Comparison of ENCODE assay signal across 9 mouse cellular contexts in the genomic region with DNA sequence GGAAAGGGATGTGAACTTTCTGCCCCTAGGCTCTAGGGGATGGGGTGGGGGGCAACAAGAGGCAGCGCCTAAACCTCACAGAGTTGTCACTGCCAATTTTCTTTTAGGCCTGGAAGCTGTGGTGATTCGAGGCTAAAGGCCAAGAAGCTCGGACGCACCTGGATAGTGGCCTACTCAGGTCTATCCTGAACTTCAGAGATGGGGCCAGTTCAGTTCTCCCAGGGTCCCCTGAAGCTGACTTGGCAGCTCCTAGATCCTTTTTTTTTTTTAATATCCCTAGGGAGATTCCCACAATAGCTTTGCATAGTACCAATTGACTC. TPM values are rescaled to one million over a fixed set of nuclear protein-coding genes. Genes with fewer than 3 reads are reported as not detected.
DNase-seq lines count a peak whose midpoint lies in the region; ATAC-seq and TF ChIP-seq lines count a peak whose summit lies in the region.
"Had no signal": no experiment of that assay in that cellular context is flagged by ENCODE, and none has a peak within 500 bp of the region (broad histone marks: within the 10 kb centered on the region; RNA-seq: fewer than 3 reads in every experiment).

No protein-coding gene starts in this region.

- no peak for TF ChIP-seq POLR2A in ES-Bruce4 (IDR thresholded peaks at IDR 0.05; ENCODE audit: insufficient read depth, low read length)

- H3K4me2 ChIP-seq in heart, embryonic 15.5 days, result peak overlapping the region; percentile 96
- peak overlapping the region; percentile 92 for H3K4me2 ChIP-seq in forebrain, postnatal 0 days (ENCODE audit: low read depth)
- H3K4me2 ChIP-seq in liver, embryonic 16.5 days (ENCODE audit: low read depth, low read length), result peak overlapping the region; percentile 72; the same call in 1 of the 2 replicates

- WGBS in heart, embryonic 15.5 days, result 37% methylated on average over 4 of the region's 4 CpGs
- 35% methylated on average over 4 of the region's 4 CpGs for WGBS in forebrain, postnatal 0 days
- 38% methylated on average over 4 of the region's 4 CpGs for WGBS in liver, embryonic 16.5 days (ENCODE audit: insufficient replicate concordance)

- H3K4me1 ChIP-seq in heart, embryonic 15.5 days (replicated peaks), result peaks cover 53% of the 10 kb centered on the region
- H3K4me1 ChIP-seq in ES-Bruce4 (ENCODE audit: control insufficient read depth, insufficient read depth, low read length), result peaks cover 3% of the 10 kb centered on the region
- H3K4me1 ChIP-seq in forebrain, postnatal 0 days (ENCODE audit: insufficient read depth), result peaks cover 7% of the 10 kb centered on the region; the same call in 1 of the 2 replicates
- no peaks in the 10 kb centered on the region; the same call in 1 of the 2 replicates for H3K4me1 ChIP-seq in liver, embryonic 16.5 days (ENCODE audit: control insufficient read depth, low read depth, low read length)

- no peaks in the 10 kb centered on the region for H3K9me3 ChIP-seq in heart, embryonic 15.5 days (replicated peaks)
- H3K9me3 ChIP-seq in ES-Bruce4 (replicated peaks; ENCODE audit: control insufficient read depth, insufficient read depth, low read length, poor library complexity, severe bottlenecking), result no peaks in the 10 kb centered on the region
- no peaks in the 10 kb centered on the region for H3K9me3 ChIP-seq in forebrain, postnatal 0 days (ENCODE audit: low read length)
- H3K9me3 ChIP-seq in liver, embryonic 16.5 days (replicated peaks; ENCODE audit: control insufficient read depth, low read length), result no peaks in the 10 kb centered on the region

- TF ChIP-seq EP300 in ES-Bruce4 (IDR thresholded peaks at IDR 0.05; ENCODE audit: insufficient read depth, low read depth, low read length), result no peak

- H3K27ac ChIP-seq in heart, embryonic 15.5 days, result peak overlapping the region; percentile 90
- peak overlapping the region; percentile 51 for H3K27ac ChIP-seq in ES-Bruce4 (ENCODE audit: insufficient read depth, low read length)
- H3K27ac ChIP-seq in forebrain, postnatal 0 days (ENCODE audit: low read depth, low read length), result 0 out of 2 replicates have a peak overlapping the region, but pooled peaks have one; percentile 29
- H3K27ac ChIP-seq in liver, embryonic 16.5 days (ENCODE audit: low read length), result no peak overlapping the region

- H3K27me3 ChIP-seq in heart, embryonic 15.5 days, result peaks cover 79% of the 10 kb centered on the region
- peaks cover 18% of the 10 kb centered on the region for H3K27me3 ChIP-seq in ES-Bruce4 (ENCODE audit: control insufficient read depth, insufficient read depth, low read length, poor library complexity, severe bottlenecking)
- H3K27me3 ChIP-seq in forebrain, postnatal 0 days (ENCODE audit: insufficient read depth, low read length), result peaks cover 54% of the 10 kb centered on the region
- H3K27me3 ChIP-seq in liver, embryonic 16.5 days (ENCODE audit: control insufficient read depth, insufficient read depth, low read depth, low read length), result peaks cover 89% of the 10 kb centered on the region

- H3K36me3 ChIP-seq in heart, embryonic 15.5 days, result no peaks in the 10 kb centered on the region
- H3K36me3 ChIP-seq in ES-Bruce4 (ENCODE audit: control insufficient read depth, insufficient read depth, low read length, poor library complexity, severe bottlenecking), result no peaks in the 10 kb centered on the region; the same call in 1 of the 2 replicates
- H3K36me3 ChIP-seq in forebrain, postnatal 0 days (ENCODE audit: insufficient read depth), result no peaks in the 10 kb centered on the region
- H3K36me3 ChIP-seq in liver, embryonic 16.5 days (ENCODE audit: control insufficient read depth, insufficient read depth), result no peaks in the 10 kb centered on the region

- ATAC-seq in heart, embryonic 15.5 days (replicated peaks; ENCODE audit: insufficient number of reproducible peaks, insufficient read depth, low FRiP score, low read depth), result no peak
- ATAC-seq in forebrain, postnatal 0 days, result no peak
- ATAC-seq in liver, embryonic 16.5 days (ENCODE audit: low read depth), result no peak
- no peak for ATAC-seq in monocyte, adult 5-6 weeks (replicated peaks; ENCODE audit: insufficient number of reproducible peaks, low FRiP score, low TSS enrichment, poor library complexity, severe bottlenecking)

- no peak for TF ChIP-seq CTCF in ES-Bruce4 (IDR thresholded peaks at IDR 0.05; ENCODE audit: low read depth, low read length)
- no peak for TF ChIP-seq CTCF in forebrain, postnatal 0 days (IDR thresholded peaks at IDR 0.05; ENCODE audit: low read depth)

- no peak for DNase-seq in heart, postnatal 4 days
- no peak for DNase-seq in forebrain, postnatal 0 days
- no peak for DNase-seq in layer of hippocampus, adult 9-11 months
- no peak for DNase-seq in ovary, postnatal 14 days (ENCODE audit: low spot score)
- DNase-seq: cerebellum, adult 11-12 months had no signal

- H3K4me3 ChIP-seq in heart, embryonic 15.5 days, result peak overlapping the region; percentile 66
- H3K4me3 ChIP-seq in ES-Bruce4 (ENCODE audit: low read depth, low read length), result peak overlapping the region; percentile 70
- H3K4me3 ChIP-seq in forebrain, postnatal 0 days (ENCODE audit: low read depth, low read length), result peak overlapping the region; percentile 50
- peak overlapping the region; percentile 62 for H3K4me3 ChIP-seq in liver, embryonic 16.5 days (ENCODE audit: low read depth, low read length)

- peak overlapping the region; percentile 74 for H3K9ac ChIP-seq in heart, embryonic 15.5 days
- H3K9ac ChIP-seq in ES-Bruce4 (ENCODE audit: low read depth, poor library complexity, severe bottlenecking), result peak overlapping the region; percentile 90
- H3K9ac ChIP-seq in forebrain, postnatal 0 days, result peak overlapping the region; percentile 50; the same call in 1 of the 2 replicates
- H3K9ac ChIP-seq in liver, embryonic 16.5 days (ENCODE audit: low read depth, low read length), result no peak overlapping the region

RNA-seq across cellular contexts. Expression of a gene that starts 13.2 kb away (rescaled TPM):
- 18.3 and 21.6 TPM in 2 replicates for polyA plus RNA-seq in heart, embryonic 15.5 days (2015; fragmentation: Nextera tagmentation; extraction: Ambion mirVana)
- 100 to 1,000 TPM in 1 of 2 experiments, 10 to 100 TPM in 1; 85.3 to 101 TPM for total RNA-seq in heart, postnatal 4 days (2021)
- polyA plus RNA-seq in ES-Bruce4 (2011; ENCODE audit: insufficient read depth, insufficient read length, low read depth, missing spikeins), result 22.3 and 22.6 TPM in 2 replicates
- 22.9 and 35.5 TPM in 2 replicates for total RNA-seq in forebrain, postnatal 0 days (2014; rRNA removed)
- polyA plus RNA-seq in forebrain, postnatal 0 days (2015; fragmentation: Nextera tagmentation; extraction: Ambion mirVana), result 4.0 and 6.0 TPM in 2 replicates
- polyA plus RNA-seq in liver, embryonic 16.5 days (2015; fragmentation: Nextera tagmentation; extraction: Ambion mirVana), result 0.14 and 0.28 TPM in 2 replicates
- total RNA-seq in monocyte, adult 5-6 weeks (2017), result 0.32 TPM in 1 of 3 replicates, not detected in the others

RNA-seq across cellular contexts. Expression of a gene that starts 44.5 kb away (rescaled TPM):
- 0.68 and 1.5 TPM in 2 replicates for polyA plus RNA-seq in heart, embryonic 15.5 days (2015; fragmentation: Nextera tagmentation; extraction: Ambion mirVana)
- total RNA-seq in heart, postnatal 4 days (2021), result 1 to 10 TPM; 1.2 TPM
- polyA plus RNA-seq in ES-Bruce4 (2011; ENCODE audit: insufficient read depth, insufficient read length, low read depth, missing spikeins), result 1.7 and 1.8 TPM in 2 replicates
- 0.54 and 1.8 TPM in 2 replicates for total RNA-seq in forebrain, postnatal 0 days (2014; rRNA removed)
- 0.24 and 0.54 TPM in 2 replicates for polyA plus RNA-seq in forebrain, postnatal 0 days (2015; fragmentation: Nextera tagmentation; extraction: Ambion mirVana)
- 0.54 and 0.65 TPM in 2 replicates for polyA plus RNA-seq in liver, embryonic 16.5 days (2015; fragmentation: Nextera tagmentation; extraction: Ambion mirVana)
- total RNA-seq in monocyte, adult 5-6 weeks (2017), result 66.2 to 140 TPM (median 84.0 TPM) in 3 replicates
